Mouse (Mus musculus) spleen, adult 2 months (tissue): ENCODE data around the gene Maml3.

Source experiments
- CTCF ChIP-seq: fragments of 200-500 bp; IDR thresholded peaks from 2 replicates; pipeline ENCODE4 v1.5.1; 2011; ENCODE audit warnings: mild to moderate bottlenecking, inconsistent platforms; ENCODE audit not compliant: insufficient read depth, insufficient read length, insufficient replicate concordance; ENCODE audit errors: extremely low read depth
- POLR2A ChIP-seq: fragments of 200-500 bp; IDR thresholded peaks from 2 replicates; pipeline ENCODE4 v1.6.1; 2011; ENCODE audit warnings: low read depth, low read length, inconsistent platforms

GRCm38 (mm10) chr3:52051801-52052200 is 53.1 kb downstream of the Maml3 start:
- TF ChIP-seq CTCF (no peak), POLR2A (no peak)
